Mouse (Mus musculus) kidney, embryonic 14.5 days (tissue): ENCODE measurements around the gene Prr3. TPM values are rescaled to one million over a fixed set of nuclear protein-coding genes. Genes with fewer than 3 reads are reported as not detected.
"Not testable (repeated sequence)": the region's sequence is repeated elsewhere in the genome, so short reads cannot be mapped to it uniquely, and the experiment has no call there.

Experiments
- ATAC-seq: fragments of 200-750 bp; cut with Nextera tagmentation; 2 replicates; pipeline ENCODE4 v1.8.0; 2017; ENCODE audit warnings: moderate number of reproducible peaks, mild to moderate bottlenecking, moderate TSS enrichment, moderate library complexity; ENCODE audit not compliant: low FRiP score, low TSS enrichment
- H3K27ac ChIP-seq: fragments of 300-500 bp; sonication (generic); 2 replicates; pipeline ENCODE4 v1.5.1; 2014; ENCODE audit warnings: low read depth, mild to moderate bottlenecking, low read length, moderate library complexity, mixed read lengths
- H3K27me3 ChIP-seq: fragments of 300-500 bp; sonication (generic); 2 replicates; pipeline ENCODE4 v1.6.1; 2014; ENCODE audit warnings: mild to moderate bottlenecking, low read length; ENCODE audit not compliant: control insufficient read depth, insufficient read depth
- H3K36me3 ChIP-seq: fragments of 300-500 bp; sonication (generic); 2 replicates; pipeline ENCODE4 v1.6.1; 2014; ENCODE audit warnings: low read length, mixed read lengths; ENCODE audit not compliant: control insufficient read depth, insufficient read depth
- H3K4me1 ChIP-seq: fragments of 300-500 bp; sonication (generic); 2 replicates; pipeline ENCODE4 v1.6.1; 2014; ENCODE audit warnings: low read length, mixed read lengths; ENCODE audit not compliant: control insufficient read depth, insufficient read depth
- H3K4me2 ChIP-seq: fragments of 300-500 bp; sonication (generic); replicated peaks from 2 replicates; pipeline ENCODE4 v1.6.1; 2014; ENCODE audit warnings: low read depth, mild to moderate bottlenecking, low read length
- H3K4me3 ChIP-seq: fragments of 300-500 bp; sonication (generic); 2 replicates; pipeline ENCODE4 v1.5.1; 2014; ENCODE audit warnings: mild to moderate bottlenecking, low read length
- H3K9ac ChIP-seq: fragments of 300-500 bp; sonication (generic); 2 replicates; pipeline ENCODE4 v1.6.1; 2014; ENCODE audit warnings: low read depth, mild to moderate bottlenecking, low read length, moderate library complexity
- H3K9me3 ChIP-seq: fragments of 300-500 bp; sonication (generic); 2 replicates; pipeline ENCODE4 v1.6.1; 2016; ENCODE audit warnings: low read length; ENCODE audit not compliant: control insufficient read depth
- WGBS: fragments of 180-500 bp; shearing (Covaris S2); extraction: QIAGEN DNeasy Blood & Tissue Kit; methylation state at CpG from one replicate; pipeline ENCODE4 v1.1.7; 2014; 5-methylcytosine and 5-hydroxymethylcytosine counted together
- polyA plus RNA-seq: library from polyadenylated mRNA; unstranded; fragments of >200 nt; fragmentation: Nextera tagmentation; extraction: Ambion mirVana; gene quantifications from 2 replicates; pipeline ENCODE4 v1.2.1, GENCODE M21; 2014

Prr3 gene
- polyA plus RNA-seq, 1 experiment from 2014 or later, result 40.1 TPM

- no peaks in the 10 kb centered on the region for H3K9me3 ChIP-seq
- H3K9ac ChIP-seq, result no peak overlapping the region
- no peak overlapping the region for H3K4me2 ChIP-seq
- WGBS, result 90% methylated on average over 1 of the region's 1 CpGs
- no peak overlapping the region for H3K4me3 ChIP-seq
- H3K27ac ChIP-seq, result no peak overlapping the region
- no peaks in the 10 kb centered on the region for H3K36me3 ChIP-seq
- H3K4me1 ChIP-seq, result peaks cover 6% of the 10 kb centered on the region
- H3K27me3 ChIP-seq, result no peaks in the 10 kb centered on the region
- no peak for ATAC-seq
Observed at GRCm38 (mm10) chr17:36021309-36021708, 41.3 kb upstream of the Prr3 start.

- peaks cover 6% of the 10 kb centered on the region for H3K4me1 ChIP-seq
- peak within 1 kb of the TSS; percentile 4; the same call in 1 of the 2 replicates for H3K4me2 ChIP-seq
- H3K36me3 ChIP-seq, result no peaks in the 10 kb centered on the region
- H3K27ac ChIP-seq, result no peak within 1 kb of the TSS
- no peaks in the 10 kb centered on the region for H3K27me3 ChIP-seq
- no peak within 1 kb of the TSS for H3K9ac ChIP-seq
- peak; percentile 36; the same call in 1 of the 2 replicates for ATAC-seq
- H3K4me3 ChIP-seq, result no peak within 1 kb of the TSS
- H3K9me3 ChIP-seq, result no peaks in the 10 kb centered on the region
- WGBS, result 38% methylated on average over 15 of the region's 15 CpGs
Observed at GRCm38 (mm10) chr17:36020191-36021073, 40.4 kb upstream of the Prr3 start, which contains the start of gene H2-T24. TSS of gene H2-T24 (minus strand) at chr17:36020560.

- no peak for ATAC-seq
- Histone ChIP-seq H3K27ac (no peak overlapping the region), H3K4me3 (no peak overlapping the region), H3K36me3 (peaks cover under 1% of the 10 kb centered on the region; the same call in 1 of the 2 replicates), H3K9me3 (no peaks in the 10 kb centered on the region), H3K9ac (no peak overlapping the region), H3K4me1 (peaks cover 6% of the 10 kb centered on the region), H3K4me2 (no peak overlapping the region), H3K27me3 (no peaks in the 10 kb centered on the region)
- 68% methylated on average over 3 of the region's 3 CpGs for WGBS
Observed at GRCm38 (mm10) chr17:36019519-36019918, 39.5 kb upstream of the Prr3 start.

- H3K27ac ChIP-seq, result no peak overlapping the region
- H3K27me3 ChIP-seq, result no peaks in the 10 kb centered on the region
- H3K4me1 ChIP-seq, result peaks cover 3% of the 10 kb centered on the region
- H3K4me3 ChIP-seq, result no peak overlapping the region
- 74% methylated on average over 2 of the region's 2 CpGs for WGBS
- no peaks in the 10 kb centered on the region for H3K9me3 ChIP-seq
- H3K9ac ChIP-seq, result no peak overlapping the region
- peaks cover 5% of the 10 kb centered on the region; the same call in 1 of the 2 replicates for H3K36me3 ChIP-seq
- no peak overlapping the region for H3K4me2 ChIP-seq
- no peak for ATAC-seq
Observed at GRCm38 (mm10) chr17:36018979-36019378, 38.9 kb upstream of the Prr3 start.

GRCm38 (mm10) chr17:36017046-36017445 lies 37.0 kb upstream of the Prr3 start:
- H3K4me1 ChIP-seq, result no peaks in the 10 kb centered on the region
- no peak overlapping the region for H3K9ac ChIP-seq
- ATAC-seq, result no peak
- WGBS, result 92% methylated on average over 5 of the region's 5 CpGs
- no peaks in the 10 kb centered on the region for H3K27me3 ChIP-seq
- no peak overlapping the region for H3K4me3 ChIP-seq
- no peak overlapping the region for H3K4me2 ChIP-seq
- no peaks in the 10 kb centered on the region for H3K9me3 ChIP-seq
- H3K27ac ChIP-seq, result no peak overlapping the region
- H3K36me3 ChIP-seq, result peaks cover 5% of the 10 kb centered on the region; the same call in 1 of the 2 replicates

- Histone ChIP-seq H3K36me3 (peaks cover 5% of the 10 kb centered on the region; the same call in 1 of the 2 replicates), H3K27me3 (no peaks in the 10 kb centered on the region), H3K4me2 (no peak overlapping the region), H3K4me3 (no peak overlapping the region), H3K9me3 (no peaks in the 10 kb centered on the region), H3K27ac (no peak overlapping the region), H3K4me1 (no peaks in the 10 kb centered on the region), H3K9ac (no peak overlapping the region)
- 92% methylated on average over 5 of the region's 5 CpGs for WGBS
- no peak for ATAC-seq
Observed at GRCm38 (mm10) chr17:36014977-36015376, 34.9 kb upstream of the Prr3 start.

GRCm38 (mm10) chr17:36004409-36004808 lies 24.4 kb upstream of the Prr3 start:
- not testable (repeated sequence) for H3K9me3 ChIP-seq, ATAC-seq, H3K27me3 ChIP-seq, H3K4me2 ChIP-seq, H3K9ac ChIP-seq, H3K4me3 ChIP-seq, H3K27ac ChIP-seq, H3K36me3 ChIP-seq, H3K4me1 ChIP-seq
- WGBS, result 92% methylated on average over 7 of the region's 7 CpGs

GRCm38 (mm10) chr17:36003331-36003730 lies 23.3 kb upstream of the Prr3 start:
- WGBS, result 90% methylated on average over 7 of the region's 7 CpGs
- H3K4me2 ChIP-seq, result no peak overlapping the region
- peaks cover 8% of the 10 kb centered on the region; the same call in 1 of the 2 replicates for H3K9me3 ChIP-seq
- no peaks in the 10 kb centered on the region for H3K36me3 ChIP-seq
- no peak for ATAC-seq
- H3K27me3 ChIP-seq, result no peaks in the 10 kb centered on the region
- no peak overlapping the region for H3K9ac ChIP-seq
- no peaks in the 10 kb centered on the region for H3K4me1 ChIP-seq
- no peak overlapping the region for H3K27ac ChIP-seq
- H3K4me3 ChIP-seq, result no peak overlapping the region

- Histone ChIP-seq H3K4me2 (no peak overlapping the region), H3K9ac (no peak overlapping the region), H3K4me3 (no peak overlapping the region), H3K36me3 (no peaks in the 10 kb centered on the region), H3K4me1 (no peaks in the 10 kb centered on the region), H3K27me3 (no peaks in the 10 kb centered on the region), H3K27ac (no peak overlapping the region), H3K9me3 (peaks cover 8% of the 10 kb centered on the region; the same call in 1 of the 2 replicates)
- WGBS, result 96% methylated on average over 6 of the region's 6 CpGs
- no peak for ATAC-seq
Observed at GRCm38 (mm10) chr17:36001966-36002365, 21.9 kb upstream of the Prr3 start.
